Mouse (Mus musculus): ENCODE results near the gene Tmem141. TPM values are rescaled to one million over a fixed set of nuclear protein-coding genes. Genes with fewer than 3 reads are reported as not detected.
A peak's percentile ranks its signal among the peaks of the same experiment; 100 is the strongest.

Gene Tmem141
- polyA plus RNA-seq, 1 experiment from 2014 or later: 37.6 TPM

GRCm38 (mm10) chr2:25654502-25654901, 32.7 kb upstream of the Tmem141 start:
- WGBS: 44% methylated on average over 1 of the region's 1 CpGs
- no peak overlapping the region for H3K4me2 ChIP-seq (replicated peaks; ENCODE audit: low read depth, low read length)
- ATAC-seq (ENCODE audit: low FRiP score, low TSS enrichment): no peak

GRCm38 (mm10) chr2:25652902-25653301, 31.1 kb upstream of the Tmem141 start, which contains the start of gene Lcn8:
TSS of gene Lcn8 (plus strand) at chr2:25653120.
- no peaks in the 10 kb centered on the region for H3K36me3 ChIP-seq (ENCODE audit: insufficient read depth, low read length)
- H3K9me3 ChIP-seq (ENCODE audit: low read length): no peaks in the 10 kb centered on the region
- WGBS: 79% methylated on average over 2 of the region's 2 CpGs
- H3K4me3 ChIP-seq (ENCODE audit: low read length): no peak within 1 kb of the TSS
- ATAC-seq (ENCODE audit: low FRiP score, low TSS enrichment): no peak
- H3K9ac ChIP-seq (replicated peaks; ENCODE audit: low read length): no peak within 1 kb of the TSS
- H3K4me1 ChIP-seq (ENCODE audit: insufficient read depth, low read length): no peaks in the 10 kb centered on the region
- H3K27ac ChIP-seq (ENCODE audit: low read length): no peak within 1 kb of the TSS
- H3K27me3 ChIP-seq (ENCODE audit: insufficient read depth, low read length): no peaks in the 10 kb centered on the region
- no peak within 1 kb of the TSS for H3K4me2 ChIP-seq (replicated peaks; ENCODE audit: low read depth, low read length)

More at GRCm38 (mm10) chr2:25654502-25654901, 32.7 kb upstream of the Tmem141 start:
- no peak overlapping the region for H3K9ac ChIP-seq (replicated peaks; ENCODE audit: low read length)
- H3K9me3 ChIP-seq (ENCODE audit: low read length): no peaks in the 10 kb centered on the region
- no peaks in the 10 kb centered on the region for H3K36me3 ChIP-seq (ENCODE audit: insufficient read depth, low read length)
- no peak overlapping the region for H3K4me3 ChIP-seq (ENCODE audit: low read length)
- no peaks in the 10 kb centered on the region for H3K4me1 ChIP-seq (ENCODE audit: insufficient read depth, low read length)
- no peaks in the 10 kb centered on the region for H3K27me3 ChIP-seq (ENCODE audit: insufficient read depth, low read length)
- H3K27ac ChIP-seq (ENCODE audit: low read length): no peak overlapping the region

GRCm38 (mm10) chr2:25639890-25640289, 18.1 kb upstream of the Tmem141 start:
- Histone ChIP-seq H3K9ac (replicated peaks; ENCODE audit: low read length) (no peak overlapping the region), H3K27me3 (ENCODE audit: insufficient read depth, low read length) (no peaks in the 10 kb centered on the region), H3K9me3 (ENCODE audit: low read length) (no peaks in the 10 kb centered on the region), H3K4me2 (replicated peaks; ENCODE audit: low read depth, low read length) (no peak overlapping the region), H3K4me1 (ENCODE audit: insufficient read depth, low read length) (no peaks in the 10 kb centered on the region), H3K4me3 (ENCODE audit: low read length) (no peak overlapping the region), H3K27ac (ENCODE audit: low read length) (no peak overlapping the region), H3K36me3 (ENCODE audit: insufficient read depth, low read length) (no peaks in the 10 kb centered on the region)
- 24% methylated on average over 6 of the region's 6 CpGs for WGBS
- no peak for ATAC-seq (ENCODE audit: low FRiP score, low TSS enrichment)

- Histone ChIP-seq H3K4me1 (ENCODE audit: insufficient read depth, low read length) (no peaks in the 10 kb centered on the region), H3K36me3 (ENCODE audit: insufficient read depth, low read length) (no peaks in the 10 kb centered on the region), H3K9me3 (ENCODE audit: low read length) (no peaks in the 10 kb centered on the region), H3K4me3 (ENCODE audit: low read length) (no peak overlapping the region), H3K27me3 (ENCODE audit: insufficient read depth, low read length) (no peaks in the 10 kb centered on the region), H3K9ac (replicated peaks; ENCODE audit: low read length) (no peak overlapping the region), H3K27ac (ENCODE audit: low read length) (no peak overlapping the region), H3K4me2 (replicated peaks; ENCODE audit: low read depth, low read length) (no peak overlapping the region)
- no peak for ATAC-seq (ENCODE audit: low FRiP score, low TSS enrichment)
- 69% methylated on average over 1 of the region's 1 CpGs for WGBS
These were observed 12.2 kb upstream of the Tmem141 start for GRCm38 (mm10) chr2:25634046-25634445.

- H3K4me2 ChIP-seq (replicated peaks; ENCODE audit: low read depth, low read length): no peak overlapping the region
- H3K4me1 ChIP-seq (ENCODE audit: insufficient read depth, low read length): no peaks in the 10 kb centered on the region
- H3K4me3 ChIP-seq (ENCODE audit: low read length): no peak overlapping the region
- H3K27me3 ChIP-seq (ENCODE audit: insufficient read depth, low read length): no peaks in the 10 kb centered on the region
- no peak overlapping the region for H3K27ac ChIP-seq (ENCODE audit: low read length)
- no peak for ATAC-seq (ENCODE audit: low FRiP score, low TSS enrichment)
- no peak overlapping the region for H3K9ac ChIP-seq (replicated peaks; ENCODE audit: low read length)
- no peaks in the 10 kb centered on the region for H3K9me3 ChIP-seq (ENCODE audit: low read length)
- WGBS: 88% methylated on average over 3 of the region's 3 CpGs
- no peaks in the 10 kb centered on the region for H3K36me3 ChIP-seq (ENCODE audit: insufficient read depth, low read length)
These were observed 11.8 kb upstream of the Tmem141 start for GRCm38 (mm10) chr2:25633616-25634015.

- H3K9ac ChIP-seq (replicated peaks; ENCODE audit: low read length): no peak overlapping the region
- no peak overlapping the region for H3K27ac ChIP-seq (ENCODE audit: low read length)
- no peak overlapping the region for H3K4me3 ChIP-seq (ENCODE audit: low read length)
- H3K36me3 ChIP-seq (ENCODE audit: insufficient read depth, low read length): no peaks in the 10 kb centered on the region
- no peaks in the 10 kb centered on the region for H3K27me3 ChIP-seq (ENCODE audit: insufficient read depth, low read length)
- H3K4me2 ChIP-seq (replicated peaks; ENCODE audit: low read depth, low read length): no peak overlapping the region
- H3K4me1 ChIP-seq (ENCODE audit: insufficient read depth, low read length): no peaks in the 10 kb centered on the region
- ATAC-seq (ENCODE audit: low FRiP score, low TSS enrichment): no peak
- WGBS: 35% methylated on average over 4 of the region's 4 CpGs
- H3K9me3 ChIP-seq (ENCODE audit: low read length): no peaks in the 10 kb centered on the region
These were observed 6.9 kb upstream of the Tmem141 start for GRCm38 (mm10) chr2:25628738-25629137.

- WGBS: 80% methylated on average over 6 of the region's 6 CpGs
- no peak for ATAC-seq (ENCODE audit: low FRiP score, low TSS enrichment)
- Histone ChIP-seq H3K36me3 (ENCODE audit: insufficient read depth, low read length) (no peaks in the 10 kb centered on the region), H3K4me1 (ENCODE audit: insufficient read depth, low read length) (no peaks in the 10 kb centered on the region), H3K4me3 (ENCODE audit: low read length) (no peak within 1 kb of the TSS), H3K27ac (ENCODE audit: low read length) (no peak within 1 kb of the TSS), H3K4me2 (replicated peaks; ENCODE audit: low read depth, low read length) (no peak within 1 kb of the TSS), H3K9ac (replicated peaks; ENCODE audit: low read length) (0 out of 2 replicates have a peak within 1 kb of the TSS, but pooled peaks have one; percentile 8), H3K27me3 (ENCODE audit: insufficient read depth, low read length) (no peaks in the 10 kb centered on the region), H3K9me3 (ENCODE audit: low read length) (no peaks in the 10 kb centered on the region)
These were observed 6.0 kb upstream of the Tmem141 start, which contains the start of gene Fcna for GRCm38 (mm10) chr2:25627811-25628210. TSS of gene Fcna (minus strand) at chr2:25628030.

GRCm38 (mm10) chr2:25625986-25626385, 4.2 kb upstream of the Tmem141 start:
- 38% methylated on average over 5 of the region's 5 CpGs for WGBS
- no peak overlapping the region for H3K4me3 ChIP-seq (ENCODE audit: low read length)
- ATAC-seq (ENCODE audit: low FRiP score, low TSS enrichment): no peak

GRCm38 (mm10) chr2:25620852-25621228, 965 bp downstream of the Tmem141 start:
- 74% methylated on average over 4 of the region's 4 CpGs for WGBS
- no peaks in the 10 kb centered on the region for H3K36me3 ChIP-seq (ENCODE audit: insufficient read depth, low read length)
- peaks cover 23% of the 10 kb centered on the region for H3K27me3 ChIP-seq (ENCODE audit: insufficient read depth, low read length)
- peaks cover 8% of the 10 kb centered on the region for H3K4me1 ChIP-seq (ENCODE audit: insufficient read depth, low read length)
- no peak overlapping the region; the same call in 1 of the 2 replicates for H3K4me3 ChIP-seq (ENCODE audit: low read length)
- peak overlapping the region; percentile 83 for H3K4me2 ChIP-seq (replicated peaks; ENCODE audit: low read depth, low read length)
- H3K9me3 ChIP-seq (ENCODE audit: low read length): no peaks in the 10 kb centered on the region
- H3K9ac ChIP-seq (replicated peaks; ENCODE audit: low read length): peak overlapping the region; percentile 76; the same call in 1 of the 2 replicates
- ATAC-seq (ENCODE audit: low FRiP score, low TSS enrichment): no peak
- peak overlapping the region; percentile 83; the same call in 1 of the 2 replicates for H3K27ac ChIP-seq (ENCODE audit: low read length)

More at GRCm38 (mm10) chr2:25625986-25626385, 4.2 kb upstream of the Tmem141 start:
- no peak overlapping the region for H3K4me2 ChIP-seq (replicated peaks; ENCODE audit: low read depth, low read length)
- H3K9me3 ChIP-seq (ENCODE audit: low read length): no peaks in the 10 kb centered on the region
- H3K4me1 ChIP-seq (ENCODE audit: insufficient read depth, low read length): no peaks in the 10 kb centered on the region; the same call in 1 of the 2 replicates
- no peaks in the 10 kb centered on the region for H3K36me3 ChIP-seq (ENCODE audit: insufficient read depth, low read length)
- H3K27me3 ChIP-seq (ENCODE audit: insufficient read depth, low read length): no peaks in the 10 kb centered on the region
- H3K9ac ChIP-seq (replicated peaks; ENCODE audit: low read length): no peak overlapping the region
- no peak overlapping the region for H3K27ac ChIP-seq (ENCODE audit: low read length)

- H3K4me3 ChIP-seq (ENCODE audit: low read length): no peak overlapping the region
- WGBS: 62% methylated on average over 6 of the region's 6 CpGs
- peaks cover 28% of the 10 kb centered on the region for H3K27me3 ChIP-seq (ENCODE audit: insufficient read depth, low read length)
- no peaks in the 10 kb centered on the region for H3K9me3 ChIP-seq (ENCODE audit: low read length)
- H3K36me3 ChIP-seq (ENCODE audit: insufficient read depth, low read length): no peaks in the 10 kb centered on the region
- H3K4me1 ChIP-seq (ENCODE audit: insufficient read depth, low read length): peaks cover 12% of the 10 kb centered on the region
- ATAC-seq (ENCODE audit: low FRiP score, low TSS enrichment): no peak
- no peak overlapping the region for H3K4me2 ChIP-seq (replicated peaks; ENCODE audit: low read depth, low read length)
- H3K9ac ChIP-seq (replicated peaks; ENCODE audit: low read length): peak overlapping the region; percentile 19
- no peak overlapping the region for H3K27ac ChIP-seq (ENCODE audit: low read length)
These were observed 1.4 kb downstream of the Tmem141 start for GRCm38 (mm10) chr2:25620386-25620785.
